Mouse (Mus musculus) liver, adult (tissue): ENCODE measurements around the gene Gm20388.

Experiments
- GATA4 ChIP-seq: IDR thresholded peaks from 2 replicates; pipeline ENCODE4 v1.6.1; 2014; ENCODE audit warnings: mild to moderate bottlenecking, low read length; ENCODE audit not compliant: insufficient replicate concordance

Gm20388 gene

DNA sequence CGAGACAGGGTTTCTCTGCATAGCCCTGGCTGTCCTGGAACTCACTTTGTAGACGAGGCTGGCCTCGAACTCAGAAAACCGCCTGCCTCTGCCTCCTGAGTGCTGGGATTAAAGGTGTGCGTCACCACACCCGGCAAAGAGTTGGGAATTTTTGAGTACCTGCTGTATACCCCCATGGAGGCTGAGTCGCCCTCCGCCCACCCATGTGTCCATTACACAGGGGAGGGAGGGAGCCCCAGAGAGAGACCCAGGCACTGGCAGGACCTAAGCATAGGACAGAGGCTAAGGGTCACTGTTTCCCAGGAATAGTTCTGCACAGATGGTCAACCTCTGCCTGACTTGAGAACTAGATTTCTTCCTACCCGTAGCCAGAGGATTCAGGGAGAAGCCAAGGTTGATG is 596.6 kb downstream of the Gm20388 start:
- TF ChIP-seq GATA4: no peak

DNA sequence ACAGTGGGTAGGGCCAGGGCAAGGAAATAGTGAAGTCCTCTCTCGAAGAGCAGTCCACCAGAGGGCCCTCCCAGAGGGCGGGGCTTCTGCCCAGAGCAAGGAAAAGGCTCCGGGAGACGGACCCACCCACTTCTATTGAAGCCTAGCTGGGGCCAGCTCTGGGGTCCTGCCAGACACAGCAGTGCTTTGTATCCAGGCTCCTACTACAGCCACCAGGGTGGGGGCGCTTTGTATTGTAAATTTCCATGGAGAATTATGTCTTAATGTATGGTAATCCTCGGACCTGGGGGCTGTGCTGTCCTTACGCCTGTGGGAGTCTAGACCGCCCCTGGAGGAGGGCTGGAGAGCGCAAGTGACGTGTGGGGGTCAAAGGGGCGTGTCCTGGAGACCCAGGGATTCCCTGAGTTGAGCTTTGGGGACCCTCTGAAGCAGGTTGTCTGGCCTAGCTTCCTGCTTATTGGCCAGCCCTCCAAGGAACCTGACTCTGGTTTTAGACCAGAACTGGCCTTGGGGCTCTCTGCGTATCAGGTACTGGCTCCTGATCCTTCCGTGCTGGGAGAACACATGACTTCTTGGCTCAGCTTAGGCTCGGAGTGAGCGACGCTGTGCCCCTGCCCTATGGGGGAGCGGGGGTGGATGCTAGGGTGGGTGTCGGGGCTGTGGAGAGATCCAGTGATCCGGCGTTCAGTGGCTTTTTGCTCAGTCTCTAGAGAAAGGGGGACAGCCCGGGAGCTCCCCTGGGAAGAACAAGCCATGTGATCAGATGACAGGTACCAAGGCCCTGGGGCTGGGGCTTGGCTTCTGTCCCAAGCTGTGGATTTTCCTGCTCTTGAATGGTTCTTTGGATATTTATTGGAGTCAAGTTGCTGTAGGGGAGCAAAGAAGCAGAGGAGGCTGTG is 598.7 kb downstream of the Gm20388 start:
- no peak for TF ChIP-seq GATA4

DNA sequence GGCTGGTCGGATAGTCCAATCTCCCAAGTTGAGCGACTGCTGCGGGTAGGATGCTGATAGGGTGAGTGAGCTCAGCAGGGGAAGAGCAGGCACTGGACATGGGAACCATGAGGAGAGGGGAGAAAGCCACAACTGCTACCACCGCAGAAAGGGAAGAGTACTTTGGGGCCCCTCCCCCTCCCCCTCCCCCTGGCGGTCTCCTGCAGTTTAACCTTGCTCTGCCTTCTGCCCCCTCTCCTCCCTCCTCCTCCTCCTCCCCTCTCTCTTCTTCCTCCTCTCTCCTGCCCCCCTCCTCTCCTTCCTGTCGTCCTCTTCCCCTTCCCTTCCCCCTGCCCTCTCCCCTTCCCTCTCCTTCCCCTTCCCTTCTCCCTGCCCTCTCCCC is 599.4 kb downstream of the Gm20388 start:
- TF ChIP-seq GATA4: no peak

DNA sequence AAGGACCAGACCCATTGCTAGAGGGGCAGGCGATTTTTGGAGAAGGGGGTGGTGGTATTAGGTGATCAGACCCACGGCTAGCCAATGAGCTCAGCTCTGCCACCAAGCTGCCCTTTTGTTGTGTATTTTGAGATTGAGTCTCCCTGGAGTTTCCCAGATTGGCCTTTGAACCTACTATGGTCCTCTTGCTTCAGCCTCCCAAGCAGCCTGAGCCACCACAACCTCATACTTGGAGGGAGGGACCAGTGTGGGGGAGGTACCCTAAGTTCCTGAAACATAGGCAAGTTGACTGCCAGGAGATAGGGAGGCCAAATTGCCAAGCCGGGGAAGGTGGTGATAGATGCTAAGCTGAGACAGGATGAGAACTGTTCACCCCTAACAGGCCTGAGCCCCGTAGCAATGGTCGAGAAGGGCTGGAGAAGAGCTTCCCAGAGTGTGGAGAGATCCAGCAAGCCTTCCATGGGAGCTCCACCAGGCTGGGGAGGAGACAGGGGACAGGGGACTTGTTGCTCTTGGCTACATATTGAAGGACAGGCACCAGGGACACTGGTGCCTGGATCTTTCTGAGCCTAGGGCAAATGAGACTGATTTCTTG is 600.3 kb downstream of the Gm20388 start:
- TF ChIP-seq GATA4: no peak

DNA sequence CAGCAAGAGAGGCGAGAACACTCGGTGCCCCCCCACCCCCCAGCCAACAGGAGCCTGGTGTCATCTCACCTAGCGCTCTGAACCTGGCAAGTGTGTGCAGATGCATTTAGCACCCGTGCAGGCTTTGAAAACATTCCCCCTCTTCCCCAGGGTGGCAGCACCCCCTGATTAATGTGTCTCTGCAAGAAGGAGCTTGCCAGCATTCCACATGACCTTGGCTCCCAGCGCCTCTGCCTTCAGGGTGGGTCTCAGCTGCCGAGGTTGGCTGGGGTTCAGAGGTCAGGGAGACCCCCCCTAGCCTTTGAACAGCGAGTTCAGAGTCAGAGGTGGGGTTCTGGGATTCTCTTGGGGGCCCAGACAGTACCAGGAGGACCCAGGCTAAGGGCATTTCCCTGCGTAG is 601.1 kb downstream of the Gm20388 start:
- TF ChIP-seq GATA4: no peak

DNA sequence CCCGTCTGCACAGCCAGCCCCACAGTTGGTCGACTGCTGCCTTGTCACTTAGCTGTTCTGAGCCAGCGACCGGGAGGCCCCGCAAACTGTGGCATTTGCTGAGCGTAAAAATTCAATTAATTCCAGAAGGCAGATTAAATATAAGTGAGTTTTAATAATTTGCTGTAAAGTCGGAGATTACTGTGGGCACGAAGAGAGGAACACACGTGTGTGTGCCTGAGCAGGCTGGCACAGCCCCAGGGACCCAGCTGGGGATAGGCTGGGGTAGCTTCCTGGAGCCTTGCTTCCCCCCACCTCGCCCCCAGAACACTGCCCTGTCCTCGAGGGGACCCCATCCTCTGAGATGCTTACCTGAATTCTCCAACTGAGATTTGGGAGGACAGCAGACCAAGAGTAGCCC is 601.7 kb downstream of the Gm20388 start:
- TF ChIP-seq GATA4: no peak

DNA sequence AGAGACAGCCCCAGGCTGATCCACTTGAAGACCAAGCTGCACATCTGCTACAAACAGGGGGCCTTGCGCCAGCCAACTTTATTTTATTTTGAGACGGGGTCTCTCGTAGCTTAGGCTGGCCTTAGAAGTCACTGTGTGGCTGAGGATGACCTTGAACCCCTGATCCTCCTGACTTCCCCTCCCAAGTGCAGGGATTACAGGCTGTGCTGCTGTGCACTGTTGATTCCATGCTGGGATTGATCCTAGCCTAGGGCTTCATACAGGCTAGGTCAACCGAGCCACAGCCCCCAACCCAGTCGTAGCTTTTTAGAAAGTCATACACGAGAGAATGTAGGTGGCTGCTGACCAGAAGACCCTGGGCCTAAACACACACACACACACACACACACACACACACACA is 602.5 kb downstream of the Gm20388 start:
- no peak for TF ChIP-seq GATA4

DNA sequence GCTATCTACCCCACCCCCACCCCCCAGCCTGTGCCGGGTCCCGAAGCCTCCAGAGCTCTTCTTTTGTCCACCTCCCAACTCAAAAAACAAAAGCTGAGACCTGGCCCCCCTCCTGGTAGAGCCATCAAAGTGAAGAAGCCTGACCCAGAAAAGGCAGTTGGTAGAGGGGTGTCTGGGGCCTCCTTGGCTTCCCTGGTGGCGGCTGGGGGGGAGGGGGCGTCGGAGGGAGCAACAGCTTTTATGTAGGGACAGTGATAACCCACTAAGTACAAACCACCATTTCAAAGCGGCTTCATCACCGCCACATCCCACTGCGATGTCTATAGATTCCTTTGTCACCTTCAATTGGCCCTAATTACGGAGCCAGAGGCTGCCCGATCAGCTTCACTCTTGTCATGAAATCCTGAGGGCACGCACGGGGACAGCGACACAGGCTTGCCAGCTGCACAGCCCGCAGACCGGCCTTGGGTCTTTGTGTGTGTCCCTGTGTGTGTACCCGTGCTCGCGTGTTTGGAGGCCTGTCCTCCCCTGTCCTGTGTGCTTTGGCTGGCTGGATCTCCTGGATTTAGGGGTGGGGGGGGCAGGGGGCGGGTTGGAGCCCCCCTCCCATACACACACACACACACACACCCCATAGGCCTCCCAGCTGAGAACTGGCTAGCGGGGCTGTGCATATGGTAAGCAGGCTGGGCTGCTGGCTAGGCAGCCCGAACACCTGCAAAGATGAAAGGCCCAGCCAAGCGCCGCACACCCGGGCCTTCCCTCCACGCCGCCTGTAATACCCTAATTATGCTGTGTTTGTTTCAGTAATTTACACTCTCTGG is 603.2 kb downstream of the Gm20388 start:
- TF ChIP-seq GATA4: no peak

DNA sequence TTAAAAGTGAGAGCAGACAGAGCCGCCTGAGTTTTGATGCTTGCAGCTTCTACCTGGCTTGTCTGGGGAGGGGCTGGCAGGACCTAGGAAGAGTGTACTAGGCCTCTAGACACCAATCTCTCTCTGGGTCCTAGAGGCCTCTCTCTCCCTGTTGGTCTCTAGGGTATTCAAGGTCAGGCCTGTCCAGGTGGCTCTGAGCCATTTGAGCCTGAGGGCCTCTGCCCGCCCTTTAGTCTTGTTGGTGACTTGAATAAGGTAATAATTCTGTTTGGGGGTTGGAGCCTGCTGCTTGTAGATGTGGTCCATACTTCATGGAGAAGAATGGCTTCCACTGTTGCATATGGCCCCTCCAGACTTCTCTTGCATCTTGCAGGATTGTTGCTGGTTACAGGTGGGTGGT is 604.6 kb downstream of the Gm20388 start:
- no peak for TF ChIP-seq GATA4

DNA sequence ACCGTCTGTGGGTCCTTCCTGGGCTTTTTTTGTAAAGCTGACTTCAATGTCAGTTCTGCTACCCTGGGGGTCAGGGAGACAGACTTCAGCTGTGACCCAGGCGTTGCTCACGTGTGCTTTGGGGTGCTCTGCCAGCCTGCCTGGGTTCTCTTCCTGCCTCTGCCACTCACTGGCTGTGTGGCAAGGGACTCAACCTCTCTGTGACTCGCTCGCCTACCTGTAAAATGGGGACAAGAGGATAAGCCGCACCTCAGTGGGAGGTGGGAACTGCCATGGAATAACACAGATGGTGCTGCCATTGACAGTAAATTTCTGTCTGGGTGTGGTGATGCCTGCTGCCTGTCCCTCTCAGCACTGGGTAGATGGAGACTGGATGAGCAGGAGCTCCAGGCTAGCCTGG is 605.0 kb downstream of the Gm20388 start:
- no peak for TF ChIP-seq GATA4

DNA sequence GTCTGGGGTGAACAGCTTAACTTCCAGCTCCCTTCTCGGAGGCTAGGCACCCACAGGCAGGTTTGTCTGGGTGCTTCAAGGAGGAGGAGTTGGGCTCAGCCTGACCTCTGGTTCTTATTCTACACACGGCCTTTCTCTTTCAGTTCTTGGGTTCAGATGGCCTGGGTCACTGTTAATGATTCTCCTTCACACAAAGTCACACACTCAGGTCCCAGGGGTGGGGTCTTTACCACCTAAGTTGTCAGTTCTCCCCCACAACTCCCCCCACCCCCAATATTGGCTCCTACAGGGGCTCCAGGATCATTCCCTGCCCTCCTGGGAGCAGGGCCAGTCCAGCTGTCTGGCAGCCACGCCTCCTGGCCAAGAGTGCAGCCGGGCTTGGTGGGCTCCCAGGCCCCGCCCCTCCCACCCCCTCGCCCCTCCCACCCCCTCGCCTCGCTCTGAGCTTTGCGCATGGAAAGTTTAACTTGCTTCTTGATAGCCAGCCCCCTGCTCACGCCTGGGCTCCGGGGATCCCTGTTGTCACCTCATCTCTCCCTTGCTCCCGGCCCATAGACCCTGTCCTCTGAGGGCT is 605.6 kb downstream of the Gm20388 start:
- TF ChIP-seq GATA4: no peak

DNA sequence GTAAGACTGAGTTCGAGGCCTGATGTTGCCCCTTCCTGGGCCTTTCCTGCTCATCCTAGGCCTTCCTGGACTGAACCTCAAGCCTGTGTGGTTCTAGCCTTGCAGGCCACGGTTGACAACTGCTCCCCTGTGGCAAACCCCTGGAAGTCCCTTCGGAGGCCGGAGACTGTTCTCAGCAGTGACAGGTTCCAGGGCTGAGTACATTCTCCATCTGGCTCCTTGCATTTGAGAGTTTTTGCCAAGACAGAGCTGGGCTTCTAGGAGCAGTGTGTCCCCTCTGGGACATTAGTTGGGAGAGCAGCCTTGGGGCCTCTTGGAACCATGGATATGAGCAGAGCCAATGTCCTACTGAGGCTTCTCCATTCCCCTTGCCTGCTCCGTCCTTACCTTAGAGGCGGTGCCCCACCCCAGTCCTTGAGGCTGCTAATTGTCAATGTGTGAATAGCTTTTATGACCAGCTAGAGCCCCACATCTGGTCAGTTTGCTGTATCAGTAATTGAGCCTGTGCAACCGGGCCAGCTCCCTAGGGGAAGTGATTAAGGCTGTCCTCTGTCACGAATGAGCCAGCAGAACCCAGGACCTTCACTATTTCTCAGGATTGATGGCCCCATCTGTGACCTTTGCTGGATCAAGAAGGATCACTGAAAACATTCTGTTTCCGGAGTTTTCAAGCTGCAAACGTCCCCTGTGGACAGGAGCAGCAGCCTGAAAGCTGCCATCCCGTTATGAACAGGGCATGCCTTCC is 607.2 kb downstream of the Gm20388 start:
- TF ChIP-seq GATA4: no peak

DNA sequence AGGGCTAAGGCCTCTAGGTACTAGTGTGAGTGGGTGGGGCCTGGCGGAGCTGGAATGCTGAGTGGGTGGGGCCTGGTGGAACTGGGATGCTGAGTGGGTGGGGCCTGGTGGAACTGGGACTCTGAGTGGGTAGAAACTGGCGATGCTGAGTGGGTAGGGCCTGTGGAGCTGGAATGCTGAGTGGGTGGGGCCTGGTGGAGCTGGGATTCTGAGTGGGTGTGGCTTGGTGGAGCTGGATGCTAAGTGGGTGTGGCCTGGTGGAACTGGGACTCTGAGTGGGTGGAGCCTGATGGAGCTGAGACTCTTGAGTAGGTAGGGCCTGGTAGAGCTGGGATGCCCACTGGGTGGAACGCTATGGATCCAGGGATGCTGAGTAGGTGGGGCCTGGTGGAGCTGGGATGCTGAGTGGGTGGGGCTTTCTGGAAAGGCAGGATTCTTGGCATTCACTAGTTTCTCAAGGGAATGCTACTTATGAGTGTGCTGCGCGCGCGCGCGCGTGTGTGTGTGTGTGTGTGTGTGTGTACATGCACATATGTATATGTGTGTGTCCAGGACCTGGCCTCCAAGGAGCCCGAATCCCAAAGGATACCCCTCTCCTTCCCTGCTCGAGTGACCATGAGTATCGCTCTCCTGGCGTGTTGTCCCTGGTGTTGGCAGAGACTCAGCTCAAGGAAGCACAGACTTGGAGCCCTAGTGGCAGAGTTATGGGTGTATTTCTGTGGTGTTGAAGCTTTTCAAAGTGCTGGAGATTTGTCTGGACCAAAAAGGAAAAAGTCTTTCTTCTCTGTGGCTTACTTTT is 608.3 kb downstream of the Gm20388 start:
- no peak for TF ChIP-seq GATA4

DNA sequence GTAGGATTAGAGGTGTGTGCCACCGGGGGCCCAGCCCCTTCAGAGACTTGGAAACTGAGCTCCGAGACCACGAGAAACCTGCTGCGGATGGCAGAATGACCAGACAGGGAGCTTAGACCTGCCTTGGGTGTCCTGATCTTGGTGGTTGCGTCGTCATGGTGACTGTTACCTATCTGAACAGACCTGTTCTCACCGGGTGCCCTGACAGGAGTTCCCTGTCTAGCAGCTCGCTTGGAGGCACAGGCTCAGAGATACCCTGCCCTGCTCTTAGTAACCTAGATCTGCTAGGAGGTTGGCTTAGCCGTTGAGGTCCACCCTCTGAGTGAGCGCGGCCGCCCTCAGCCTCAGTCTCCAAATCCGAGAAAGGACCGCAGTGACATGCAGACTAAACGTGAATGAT is 609.6 kb downstream of the Gm20388 start:
- no peak for TF ChIP-seq GATA4
